9 mouse cellular contexts compared by ENCODE assay signal in genomic region chr11:108449811-108450210, GRCm38 (mm10). TPM values are rescaled to one million over a fixed set of nuclear protein-coding genes. Genes with fewer than 3 reads are reported as not detected.
DNase-seq lines count a peak whose midpoint lies in the region; ATAC-seq and TF ChIP-seq lines count a peak whose summit lies in the region.
"Had no signal": no experiment of that assay in that cellular context is flagged by ENCODE, and none has a peak within 500 bp of the region (broad histone marks: within the 10 kb centered on the region; RNA-seq: fewer than 3 reads in every experiment).

No protein-coding gene starts in this region.

- peak; percentile 98 for TF ChIP-seq CTCF in kidney, postnatal 0 days (IDR thresholded peaks at IDR 0.05; ENCODE audit: low read depth)
- peak; percentile 79 for TF ChIP-seq CTCF in liver, embryonic 14.5 days (IDR thresholded peaks at IDR 0.05; ENCODE audit: low read depth)

- peak; percentile 90 for DNase-seq in midbrain, embryonic 14.5 days
- peak; percentile 65 for DNase-seq in adrenal gland, adult 2 months
- DNase-seq in embryo, embryonic 10.5 days (ENCODE audit: low spot score), result peak; percentile 86
- peak; percentile 78 for DNase-seq in kidney, postnatal 0 days (ENCODE audit: low spot score)
- DNase-seq in liver, embryonic 14.5 days (ENCODE audit: low read depth in 3 of 3, low spot score in 3 of 3), result peak; percentile 19 to 47 (median 30)
- peak; percentile 65 to 87 for DNase-seq in right cerebral cortex, postnatal 10 days (ENCODE audit: low spot score in 2 of 2)

- H3K27ac ChIP-seq in midbrain, embryonic 14.5 days (replicated peaks; ENCODE audit: low read depth, low read length), result no peak overlapping the region
- H3K27ac ChIP-seq in midbrain, embryonic 13.5 days, result no peak overlapping the region
- no peak overlapping the region for H3K27ac ChIP-seq in kidney, postnatal 0 days
- no peak overlapping the region for H3K27ac ChIP-seq in liver, embryonic 14.5 days
- H3K27ac ChIP-seq: limb, embryonic 12.5 days had no signal

- H3K36me3 ChIP-seq in midbrain, embryonic 14.5 days (ENCODE audit: control insufficient read depth, insufficient read depth, low read length), result no peaks in the 10 kb centered on the region
- H3K36me3 ChIP-seq in midbrain, embryonic 13.5 days, result no peaks in the 10 kb centered on the region
- 0 out of 2 replicates have a peak, but pooled peaks cover 4% of the 10 kb centered on the region for H3K36me3 ChIP-seq in kidney, postnatal 0 days (ENCODE audit: insufficient read depth, low read length)
- H3K36me3 ChIP-seq in liver, embryonic 14.5 days (replicated peaks; ENCODE audit: control insufficient read depth, insufficient read depth, low read depth), result no peaks in the 10 kb centered on the region

- no peaks in the 10 kb centered on the region for H3K27me3 ChIP-seq in midbrain, embryonic 14.5 days (ENCODE audit: control insufficient read depth, insufficient read depth, low read length)
- H3K27me3 ChIP-seq in midbrain, embryonic 13.5 days, result no peaks in the 10 kb centered on the region
- no peaks in the 10 kb centered on the region for H3K27me3 ChIP-seq in kidney, postnatal 0 days (ENCODE audit: insufficient read depth, low read length)
- no peaks in the 10 kb centered on the region for H3K27me3 ChIP-seq in liver, embryonic 14.5 days (ENCODE audit: control insufficient read depth, insufficient read depth, low read length)
- H3K27me3 ChIP-seq: limb, embryonic 12.5 days had no signal

- 32% methylated on average over 3 of the region's 3 CpGs for WGBS in midbrain, embryonic 14.5 days
- WGBS in midbrain, embryonic 13.5 days, result 34% methylated on average over 3 of the region's 3 CpGs
- WGBS in kidney, postnatal 0 days, result 27% methylated on average over 3 of the region's 3 CpGs
- WGBS in liver, embryonic 14.5 days (ENCODE audit: insufficient replicate concordance), result 26% methylated on average over 3 of the region's 3 CpGs

- H3K9me3 ChIP-seq in midbrain, embryonic 14.5 days (ENCODE audit: control insufficient read depth, low read length), result peaks cover 5% of the 10 kb centered on the region; the same call in 1 of the 2 replicates
- no peaks in the 10 kb centered on the region for H3K9me3 ChIP-seq in midbrain, embryonic 13.5 days
- 0 out of 2 replicates have a peak, but pooled peaks cover 4% of the 10 kb centered on the region for H3K9me3 ChIP-seq in kidney, postnatal 0 days (replicated peaks; ENCODE audit: low read length)
- H3K9me3 ChIP-seq in liver, embryonic 14.5 days (ENCODE audit: control insufficient read depth, low read length), result no peaks in the 10 kb centered on the region

- H3K4me1 ChIP-seq in midbrain, embryonic 14.5 days (ENCODE audit: control insufficient read depth, insufficient read depth, low read length), result no peaks in the 10 kb centered on the region
- H3K4me1 ChIP-seq in midbrain, embryonic 13.5 days (replicated peaks), result peaks cover under 1% of the 10 kb centered on the region; the same call in 1 of the 2 replicates
- no peaks in the 10 kb centered on the region for H3K4me1 ChIP-seq in kidney, postnatal 0 days (replicated peaks; ENCODE audit: insufficient read depth, low read length)
- no peaks in the 10 kb centered on the region for H3K4me1 ChIP-seq in liver, embryonic 14.5 days (replicated peaks; ENCODE audit: control insufficient read depth in 2 of 2, insufficient read depth in 2 of 2, low read length in 1 of 2)

- no peak overlapping the region for H3K4me3 ChIP-seq in midbrain, embryonic 14.5 days (replicated peaks; ENCODE audit: low read depth, low read length)
- no peak overlapping the region for H3K4me3 ChIP-seq in midbrain, embryonic 13.5 days (replicated peaks)
- H3K4me3 ChIP-seq in kidney, postnatal 0 days (replicated peaks; ENCODE audit: low read depth, low read length), result no peak overlapping the region
- H3K4me3 ChIP-seq in liver, embryonic 14.5 days (ENCODE audit: insufficient read depth in 1 of 2, low read depth in 2 of 2, low read length in 2 of 2), result no peak overlapping the region
- H3K4me3 ChIP-seq: limb, embryonic 12.5 days had no signal

- H3K9ac ChIP-seq in midbrain, embryonic 14.5 days (replicated peaks; ENCODE audit: low read length), result no peak overlapping the region
- no peak overlapping the region for H3K9ac ChIP-seq in midbrain, embryonic 13.5 days (replicated peaks)
- no peak overlapping the region for H3K9ac ChIP-seq in kidney, postnatal 0 days (ENCODE audit: low read depth, low read length)
- no peak overlapping the region for H3K9ac ChIP-seq in liver, embryonic 14.5 days (replicated peaks)
- H3K9ac ChIP-seq: limb, embryonic 12.5 days had no signal

- TF ChIP-seq EP300 in liver, embryonic 14.5 days (IDR thresholded peaks at IDR 0.05; ENCODE audit: low read depth), result no peak

- H3K4me2 ChIP-seq in midbrain, embryonic 14.5 days (ENCODE audit: low read length), result no peak overlapping the region
- no peak overlapping the region for H3K4me2 ChIP-seq in midbrain, embryonic 13.5 days (replicated peaks)
- no peak overlapping the region for H3K4me2 ChIP-seq in kidney, postnatal 0 days (ENCODE audit: low read length)
- no peak overlapping the region for H3K4me2 ChIP-seq in liver, embryonic 14.5 days (ENCODE audit: low read depth)
- H3K4me2 ChIP-seq: limb, embryonic 12.5 days had no signal

- ATAC-seq in midbrain, embryonic 14.5 days (ENCODE audit: low FRiP score, low TSS enrichment), result no peak
- no peak for ATAC-seq in midbrain, embryonic 13.5 days
- no peak for ATAC-seq in kidney, postnatal 0 days (replicated peaks; ENCODE audit: low FRiP score, low read depth)
- no peak for ATAC-seq in liver, embryonic 14.5 days (ENCODE audit: insufficient read depth)
- ATAC-seq in erythroblast, adult 5-6 weeks (replicated peaks; ENCODE audit: low FRiP score, poor library complexity, severe bottlenecking), result no peak

RNA-seq across cellular contexts. Expression of gene Cep112, which starts 24.8 kb away (rescaled TPM):
- 24.4 and 28.7 TPM in 2 replicates for polyA plus RNA-seq in midbrain, embryonic 14.5 days (2014; fragmentation: Nextera tagmentation; extraction: Ambion mirVana)
- polyA plus RNA-seq in midbrain, embryonic 13.5 days (2015; fragmentation: Nextera tagmentation; extraction: Ambion mirVana), result 35.7 and 37.8 TPM in 2 replicates
- total RNA-seq in adrenal gland, adult 2 months (2021), result 10 to 100 TPM in 1 of 2 experiments, 1 to 10 TPM in 1; 9.0 to 12.0 TPM
- polyA plus RNA-seq in adrenal gland, adult 2 months (2012; rRNA removed), result 0.17 and 0.48 TPM in 2 replicates
- 8.8 and 10.7 TPM in 2 replicates for polyA plus RNA-seq in kidney, postnatal 0 days (2015; fragmentation: Nextera tagmentation; extraction: Ambion mirVana)
- polyA plus RNA-seq in liver, embryonic 14.5 days (2012; rRNA removed), result 0.30 and 0.76 TPM in 2 replicates
- 1.1 and 1.7 TPM in 2 replicates for polyA plus RNA-seq in liver, embryonic 14.5 days (2014; fragmentation: Nextera tagmentation; extraction: Ambion mirVana)
- total RNA-seq in erythroblast, adult 5-6 weeks (2015; ENCODE audit: low replicate concordance), result not detected in 2 replicates
- not detected in 2 replicates for total RNA-seq in erythroblast, adult 5-6 weeks (2017; ENCODE audit: low replicate concordance)

Comparison
In these comparisons a context has a peak if more than half of its experiments do, and no peak if none do; other contexts are left out.
1. DNase-seq: peak in every context shown above with its lines; median percentile 90 in midbrain, embryonic 14.5 days; 86 in embryo, embryonic 10.5 days; 78 in kidney, postnatal 0 days; 76 in right cerebral cortex, postnatal 10 days; 65 in adrenal gland, adult 2 months; 30 in liver, embryonic 14.5 days.